Mouse (Mus musculus) heart, adult 18-20 months (tissue): ENCODE measurements around the gene Map4. TPM values are rescaled to one million over a fixed set of nuclear protein-coding genes. Genes with fewer than 3 reads are reported as not detected.
"Not testable (repeated sequence)": the region's sequence is repeated elsewhere in the genome, so short reads cannot be mapped to it uniquely, and the experiment has no call there.

Experiments
- DNase-seq, 2 experiments: peaks; one replicate each; pipeline ENCODE4 v3.0.0; 2021 to 2022; ENCODE audit warnings: mixed read lengths in 1 of 2
- total RNA-seq, 2 experiments: library from RNA; stranded (reverse); gene quantifications; 2 replicates each; pipeline ENCODE4 v1.2.3; 2021

Map4 gene
- total RNA-seq, 2 experiments from 2014 or later = 314 to 326 TPM

- no peak for DNase-seq
These were observed 131.6 kb downstream of the Map4 start for GRCm38 (mm10) chr9:110062861-110063260.

GRCm38 (mm10) chr9:110064641-110065040 is 133.4 kb downstream of the Map4 start:
- DNase-seq = no peak

GRCm38 (mm10) chr9:110068745-110069144 is 137.5 kb downstream of the Map4 start:
- no peak for DNase-seq

GRCm38 (mm10) chr9:110070358-110070757 is 139.1 kb downstream of the Map4 start:
- DNase-seq = peak; percentile 80

GRCm38 (mm10) chr9:110071011-110071410 is 139.8 kb downstream of the Map4 start:
- DNase-seq = no peak

- peak; percentile 54 to 84 for DNase-seq
These were observed 140.6 kb downstream of the Map4 start for GRCm38 (mm10) chr9:110071843-110072242.

- not testable (repeated sequence) for DNase-seq
These were observed 145.2 kb downstream of the Map4 start for GRCm38 (mm10) chr9:110076468-110076867.

GRCm38 (mm10) chr9:110081066-110081465 is 149.8 kb downstream of the Map4 start:
- no peak for DNase-seq

- peak; percentile 61 to 69 for DNase-seq
These were observed 153.1 kb downstream of the Map4 start for GRCm38 (mm10) chr9:110084201-110084964.

GRCm38 (mm10) chr9:110085693-110086092 is 154.4 kb downstream of the Map4 start:
- DNase-seq = no peak

GRCm38 (mm10) chr9:110093303-110093702 is 162.0 kb downstream of the Map4 start:
- no peak for DNase-seq

GRCm38 (mm10) chr9:110094761-110095160 is 163.5 kb downstream of the Map4 start:
- DNase-seq = no peak

GRCm38 (mm10) chr9:110097791-110098190 is 166.5 kb downstream of the Map4 start:
- no peak for DNase-seq

GRCm38 (mm10) chr9:110100627-110101600 is 169.7 kb downstream of the Map4 start:
- peak; percentile 92 to 97 for DNase-seq

- DNase-seq = no peak
These were observed 185.2 kb downstream of the Map4 start for GRCm38 (mm10) chr9:110116353-110116976.

GRCm38 (mm10) chr9:110116977-110117778 is 185.9 kb downstream of the Map4 start, which contains the start of gene Smarcc1:
Smarcc1 (plus strand) TSS chr9:110117708.
- peak; percentile 93 for DNase-seq

- no peak for DNase-seq
These were observed 186.5 kb downstream of the Map4 start, which contains the start of gene Dhx30 for GRCm38 (mm10) chr9:110117779-110118139. Dhx30 (minus strand) TSS chr9:110117830.

- no peak for DNase-seq
These were observed 187.0 kb downstream of the Map4 start for GRCm38 (mm10) chr9:110118249-110118648.

GRCm38 (mm10) chr9:110121424-110121823 is 190.2 kb downstream of the Map4 start:
- no peak for DNase-seq

GRCm38 (mm10) chr9:110123322-110123721 is 192.1 kb downstream of the Map4 start:
- no peak for DNase-seq

GRCm38 (mm10) chr9:110124008-110124540 is 192.8 kb downstream of the Map4 start:
- not testable (repeated sequence) for DNase-seq
